Mouse (Mus musculus): Measurements from ENCODE around the gene Cux2. TPM values are rescaled to one million over a fixed set of nuclear protein-coding genes. Genes with fewer than 3 reads are reported as not detected.

The Cux2 gene
- polyA plus RNA-seq, 1 experiment from 2014 or later, result 1.5 TPM

DNA sequence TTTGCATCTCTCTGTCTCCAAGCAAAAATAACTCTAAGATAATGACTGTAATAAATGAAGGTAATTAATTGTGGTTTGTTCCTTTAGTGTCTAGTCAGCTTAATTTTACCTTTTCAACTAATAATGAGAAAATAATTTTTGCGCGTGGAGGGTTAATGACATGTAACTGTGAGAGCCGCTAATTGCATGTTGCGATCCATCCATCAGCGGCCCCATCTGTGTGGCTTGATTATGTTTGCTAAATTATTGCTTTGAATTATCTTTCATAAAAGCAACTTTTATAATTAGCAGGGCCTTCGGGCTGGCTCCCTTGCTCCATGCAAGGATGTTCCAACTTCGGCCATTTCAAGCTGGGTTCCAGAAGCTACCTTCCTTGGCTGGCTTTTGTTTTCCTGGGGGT lies 130.7 kb downstream of the Cux2 start:
- 93% methylated on average over 7 of the region's 7 CpGs for WGBS
- Histone ChIP-seq H3K4me3 (ENCODE audit: low read depth, low read length) (no peak overlapping the region), H3K4me1 (replicated peaks; ENCODE audit: control insufficient read depth, insufficient read depth, low read length) (no peaks in the 10 kb centered on the region), H3K9ac (ENCODE audit: low read depth, low read length) (no peak overlapping the region), H3K9me3 (ENCODE audit: control insufficient read depth) (no peaks in the 10 kb centered on the region), H3K27me3 (replicated peaks; ENCODE audit: control insufficient read depth, insufficient read depth, low read length) (no peaks in the 10 kb centered on the region), H3K27ac (ENCODE audit: low read depth, low read length) (no peak overlapping the region), H3K36me3 (ENCODE audit: control insufficient read depth, insufficient read depth) (no peaks in the 10 kb centered on the region), H3K4me2 (replicated peaks; ENCODE audit: low read depth) (no peak overlapping the region)
- no peak for ATAC-seq
- no peak for TF ChIP-seq CTCF (IDR thresholded peaks at IDR 0.05; ENCODE audit: low read depth)

GRCm38 (mm10) chr5:121916813-121917212 lies 133.1 kb downstream of the Cux2 start:
- WGBS, result 77% methylated on average over 4 of the region's 4 CpGs
- no peaks in the 10 kb centered on the region for H3K4me1 ChIP-seq (replicated peaks; ENCODE audit: control insufficient read depth, insufficient read depth, low read length)
- TF ChIP-seq CTCF (IDR thresholded peaks at IDR 0.05; ENCODE audit: low read depth), result no peak

GRCm38 (mm10) chr5:121913999-121914398 lies 135.9 kb downstream of the Cux2 start:
- Histone ChIP-seq H3K9ac (ENCODE audit: low read depth, low read length) (no peak overlapping the region), H3K36me3 (ENCODE audit: control insufficient read depth, insufficient read depth) (no peaks in the 10 kb centered on the region), H3K9me3 (ENCODE audit: control insufficient read depth) (no peaks in the 10 kb centered on the region), H3K4me2 (replicated peaks; ENCODE audit: low read depth) (no peak overlapping the region), H3K4me3 (ENCODE audit: low read depth, low read length) (no peak overlapping the region), H3K27ac (ENCODE audit: low read depth, low read length) (no peak overlapping the region), H3K4me1 (replicated peaks; ENCODE audit: control insufficient read depth, insufficient read depth, low read length) (no peaks in the 10 kb centered on the region), H3K27me3 (replicated peaks; ENCODE audit: control insufficient read depth, insufficient read depth, low read length) (no peaks in the 10 kb centered on the region)
- WGBS, result 35% methylated on average over 23 of the region's 23 CpGs
- TF ChIP-seq CTCF (IDR thresholded peaks at IDR 0.05; ENCODE audit: low read depth), result no peak
- ATAC-seq, result no peak

More at GRCm38 (mm10) chr5:121916813-121917212, 133.1 kb downstream of the Cux2 start:
- Histone ChIP-seq H3K4me2 (replicated peaks; ENCODE audit: low read depth) (no peak overlapping the region), H3K36me3 (ENCODE audit: control insufficient read depth, insufficient read depth) (no peaks in the 10 kb centered on the region), H3K4me3 (ENCODE audit: low read depth, low read length) (no peak overlapping the region), H3K27me3 (replicated peaks; ENCODE audit: control insufficient read depth, insufficient read depth, low read length) (no peaks in the 10 kb centered on the region), H3K9me3 (ENCODE audit: control insufficient read depth) (no peaks in the 10 kb centered on the region), H3K27ac (ENCODE audit: low read depth, low read length) (no peak overlapping the region), H3K9ac (ENCODE audit: low read depth, low read length) (no peak overlapping the region)
- no peak for ATAC-seq

GRCm38 (mm10) chr5:121909226-121909985 lies 140.5 kb downstream of the Cux2 start:
- Histone ChIP-seq H3K27ac (ENCODE audit: low read depth, low read length) (no peak overlapping the region), H3K4me2 (replicated peaks; ENCODE audit: low read depth) (no peak overlapping the region), H3K9ac (ENCODE audit: low read depth, low read length) (no peak overlapping the region), H3K27me3 (replicated peaks; ENCODE audit: control insufficient read depth, insufficient read depth, low read length) (no peaks in the 10 kb centered on the region), H3K4me3 (ENCODE audit: low read depth, low read length) (no peak overlapping the region), H3K36me3 (ENCODE audit: control insufficient read depth, insufficient read depth) (no peaks in the 10 kb centered on the region), H3K4me1 (replicated peaks; ENCODE audit: control insufficient read depth, insufficient read depth, low read length) (no peaks in the 10 kb centered on the region), H3K9me3 (ENCODE audit: control insufficient read depth) (no peaks in the 10 kb centered on the region)
- no peak for ATAC-seq
- no peak for TF ChIP-seq CTCF (IDR thresholded peaks at IDR 0.05; ENCODE audit: low read depth)
- 71% methylated on average over 21 of the region's 21 CpGs for WGBS

- no peak for ATAC-seq
- WGBS, result 81% methylated on average over 17 of the region's 17 CpGs
- Histone ChIP-seq H3K4me2 (replicated peaks; ENCODE audit: low read depth) (no peak overlapping the region), H3K9ac (ENCODE audit: low read depth, low read length) (no peak overlapping the region), H3K36me3 (ENCODE audit: control insufficient read depth, insufficient read depth) (no peaks in the 10 kb centered on the region), H3K4me3 (ENCODE audit: low read depth, low read length) (no peak overlapping the region), H3K27me3 (replicated peaks; ENCODE audit: control insufficient read depth, insufficient read depth, low read length) (no peaks in the 10 kb centered on the region), H3K9me3 (ENCODE audit: control insufficient read depth) (no peaks in the 10 kb centered on the region), H3K4me1 (replicated peaks; ENCODE audit: control insufficient read depth, insufficient read depth, low read length) (no peaks in the 10 kb centered on the region), H3K27ac (ENCODE audit: low read depth, low read length) (no peak overlapping the region)
- no peak for TF ChIP-seq CTCF (IDR thresholded peaks at IDR 0.05; ENCODE audit: low read depth)
These were observed 144.2 kb downstream of the Cux2 start for GRCm38 (mm10) chr5:121905671-121906070.

- Histone ChIP-seq H3K4me3 (ENCODE audit: low read depth, low read length) (no peak overlapping the region), H3K36me3 (ENCODE audit: control insufficient read depth, insufficient read depth) (no peaks in the 10 kb centered on the region), H3K27me3 (replicated peaks; ENCODE audit: control insufficient read depth, insufficient read depth, low read length) (no peaks in the 10 kb centered on the region), H3K4me2 (replicated peaks; ENCODE audit: low read depth) (no peak overlapping the region), H3K4me1 (replicated peaks; ENCODE audit: control insufficient read depth, insufficient read depth, low read length) (no peaks in the 10 kb centered on the region), H3K9me3 (ENCODE audit: control insufficient read depth) (no peaks in the 10 kb centered on the region), H3K27ac (ENCODE audit: low read depth, low read length) (no peak overlapping the region), H3K9ac (ENCODE audit: low read depth, low read length) (no peak overlapping the region)
- ATAC-seq, result no peak
- WGBS, result 85% methylated on average over 14 of the region's 14 CpGs
- TF ChIP-seq CTCF (IDR thresholded peaks at IDR 0.05; ENCODE audit: low read depth), result no peak
These were observed 145.1 kb downstream of the Cux2 start for GRCm38 (mm10) chr5:121904799-121905198.

Data from intestine, postnatal 0 days (tissue).